Mouse (Mus musculus): ENCODE results near the gene Dda1.

Gene Dda1

DNA sequence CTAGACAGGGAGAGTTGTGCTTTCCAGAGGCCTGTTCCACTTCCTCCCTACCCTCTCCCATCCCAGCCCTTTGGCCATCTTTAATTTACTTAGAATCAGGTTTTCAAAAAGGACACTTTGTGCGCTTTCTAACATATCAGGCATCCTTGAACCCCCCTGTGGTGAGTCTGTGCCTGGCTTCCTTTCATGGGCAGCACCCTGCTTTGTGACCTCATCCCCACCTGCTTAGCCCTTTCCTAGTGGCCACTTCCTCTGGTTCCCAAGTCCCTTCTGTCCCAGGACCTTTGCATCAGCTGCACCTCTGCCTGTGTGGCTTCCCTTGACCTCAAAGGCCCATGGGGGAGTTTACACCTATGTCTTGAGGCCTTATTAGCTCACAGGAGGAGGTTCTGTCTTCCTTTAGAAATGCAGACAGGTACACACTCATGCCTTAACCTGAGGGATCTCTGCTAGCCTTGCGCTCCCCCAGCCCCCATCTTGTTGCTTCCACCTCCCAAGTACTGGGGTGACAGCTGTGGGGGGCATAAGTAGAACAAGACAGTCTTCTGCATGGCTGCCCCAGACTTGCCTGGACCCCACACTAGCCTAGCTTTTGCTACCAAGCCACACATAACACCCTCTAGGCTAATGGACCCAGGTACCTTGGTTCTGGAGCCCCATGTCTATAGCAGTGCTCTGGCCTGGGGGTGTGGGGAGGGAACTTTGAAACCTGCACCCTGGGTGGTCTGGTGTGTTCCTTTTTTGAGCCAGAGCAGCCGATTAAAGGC, 1.3 kb downstream of the Dda1 start:
- no peak for DNase-seq

- DNase-seq: no peak
Measured at GRCm38 (mm10) chr8:71470913-71471255, 1.9 kb downstream of the Dda1 start.

DNA sequence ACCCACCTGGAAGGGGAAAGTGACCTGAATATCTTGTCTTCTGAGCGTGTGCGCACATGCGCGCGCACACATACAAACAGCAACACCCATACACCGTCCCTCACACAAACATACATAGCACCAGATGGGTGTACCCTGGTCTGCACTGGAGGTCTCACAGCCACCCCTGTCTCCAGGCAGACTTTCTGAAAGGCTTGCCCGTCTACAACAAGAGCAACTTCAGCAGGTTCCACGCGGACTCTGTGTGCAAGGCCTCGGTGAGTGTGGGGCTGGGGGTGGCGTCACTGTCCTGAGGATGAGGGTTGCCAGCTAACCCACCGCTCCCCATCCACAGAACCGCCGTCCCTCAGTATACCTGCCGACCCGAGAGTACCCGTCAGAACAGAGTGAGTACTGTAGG, 2.9 kb downstream of the Dda1 start:
- no peak for DNase-seq

DNA sequence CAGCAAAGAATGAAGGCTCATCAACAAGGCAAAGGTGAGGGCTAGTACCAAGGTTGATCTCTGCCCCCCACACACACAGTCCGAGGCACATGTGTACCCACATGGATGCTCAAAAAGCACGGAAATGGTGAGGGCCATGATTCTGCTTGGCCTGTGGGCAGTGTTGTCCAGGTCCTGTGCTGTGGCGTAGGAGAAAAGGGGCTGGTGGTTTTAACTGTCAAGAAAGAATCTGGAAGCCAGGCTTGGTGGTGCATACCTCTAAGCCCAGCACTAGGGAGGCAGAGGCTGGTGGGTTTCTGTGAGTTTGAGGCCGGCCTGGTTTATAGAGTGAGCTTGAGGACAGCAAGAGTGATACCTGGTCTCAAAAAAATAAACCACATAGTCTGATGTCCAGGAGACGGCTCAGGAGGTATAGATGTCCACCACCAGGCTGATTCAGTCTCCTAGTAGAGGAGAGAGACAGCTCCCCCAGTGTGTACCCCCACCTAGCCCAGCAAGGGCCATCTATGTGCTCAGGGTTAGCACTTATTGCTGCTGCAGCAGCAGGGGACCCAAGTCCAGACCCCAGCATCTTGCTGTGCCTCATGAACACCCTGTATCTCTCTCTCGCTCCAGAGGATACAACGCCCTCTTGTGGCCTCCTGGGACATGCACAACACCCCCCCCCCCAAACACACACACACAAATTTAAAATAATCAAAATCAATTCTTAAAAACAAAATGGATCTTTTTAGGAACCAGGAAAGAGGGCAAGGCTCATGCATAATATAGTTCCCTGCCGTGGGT, 3.8 kb downstream of the Dda1 start:
- no peak for DNase-seq

DNA sequence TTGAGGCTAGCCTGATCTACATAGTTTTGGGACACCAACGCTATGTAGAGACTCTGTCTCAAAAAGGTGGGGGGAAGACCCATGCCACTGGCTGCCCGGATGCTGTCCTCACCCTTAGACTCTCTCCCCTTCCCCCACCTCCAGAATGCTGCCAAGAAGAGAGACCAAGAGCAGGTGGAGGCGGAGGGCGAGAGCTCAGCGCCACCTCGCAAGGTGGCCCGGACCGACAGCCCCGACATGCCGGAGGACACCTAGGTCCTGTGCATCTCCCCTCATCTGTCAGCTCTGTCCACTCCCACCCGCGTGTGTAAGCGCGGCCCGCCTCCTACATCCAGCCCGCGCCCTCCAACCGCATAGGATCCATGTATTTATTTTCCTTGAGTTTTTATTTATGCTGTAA, 5.3 kb downstream of the Dda1 start:
- DNase-seq: no peak

DNA sequence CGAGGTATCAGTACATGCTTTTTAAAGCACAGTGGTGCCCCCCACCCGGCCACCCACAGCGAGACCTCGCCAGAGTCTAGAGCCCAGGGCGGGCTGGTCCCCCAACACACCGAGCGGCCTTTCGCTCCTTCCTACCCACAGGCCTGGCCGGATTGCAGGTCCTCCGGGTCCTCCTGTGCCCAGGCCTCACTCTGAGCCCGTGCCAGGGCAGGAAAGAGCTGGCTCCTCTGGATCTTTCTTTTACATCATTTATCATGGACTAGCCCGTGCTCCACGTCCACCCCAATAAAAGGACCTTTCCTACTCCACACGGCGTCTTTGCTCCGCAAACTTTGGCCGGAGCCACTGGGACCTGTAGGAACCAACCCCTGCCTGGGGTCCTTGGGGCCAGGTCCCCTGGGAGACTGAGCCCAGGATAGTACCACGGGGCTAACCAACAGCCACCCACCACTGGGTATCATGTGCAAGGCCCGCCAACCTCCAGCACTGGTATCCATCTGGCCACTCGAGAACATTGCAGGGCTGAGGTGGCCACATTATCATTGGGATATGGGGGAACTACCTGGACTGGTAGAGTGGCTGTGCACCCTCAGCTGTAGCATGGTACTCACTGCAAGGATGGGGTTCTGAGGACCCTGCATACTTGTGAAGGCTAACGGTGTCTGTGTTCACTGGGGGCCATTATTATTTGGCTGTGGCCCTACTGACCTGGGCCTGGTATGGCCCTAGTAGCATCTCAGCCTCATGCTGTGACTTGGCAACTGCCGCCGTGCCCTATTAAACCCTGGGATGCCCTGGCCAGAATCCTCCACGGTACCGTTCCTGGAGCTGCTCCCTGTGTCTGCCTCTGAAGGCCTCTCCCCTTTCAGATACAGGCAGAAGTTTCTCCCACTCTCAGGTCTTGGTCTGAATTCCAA, 6.0 kb downstream of the Dda1 start:
- no peak for DNase-seq

DNA sequence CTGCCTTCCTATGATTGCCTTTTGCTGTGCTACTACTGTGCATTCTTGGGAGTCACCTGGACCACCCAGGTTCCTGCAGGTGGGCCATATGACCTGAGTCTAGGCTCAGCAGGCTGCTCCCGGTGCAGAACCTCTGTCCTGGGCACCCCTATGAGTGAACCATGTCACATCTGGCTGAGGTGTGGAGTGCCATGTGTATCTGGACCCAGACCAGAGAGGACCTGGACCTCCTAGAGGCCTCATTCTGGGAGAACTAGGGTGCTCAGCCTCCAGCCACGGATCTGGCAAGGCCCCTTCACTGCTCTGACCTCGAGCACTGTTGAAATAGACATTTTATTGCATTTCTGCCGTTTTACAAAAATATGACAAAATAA, 6.7 kb downstream of the Dda1 start:
- no peak for DNase-seq

DNA sequence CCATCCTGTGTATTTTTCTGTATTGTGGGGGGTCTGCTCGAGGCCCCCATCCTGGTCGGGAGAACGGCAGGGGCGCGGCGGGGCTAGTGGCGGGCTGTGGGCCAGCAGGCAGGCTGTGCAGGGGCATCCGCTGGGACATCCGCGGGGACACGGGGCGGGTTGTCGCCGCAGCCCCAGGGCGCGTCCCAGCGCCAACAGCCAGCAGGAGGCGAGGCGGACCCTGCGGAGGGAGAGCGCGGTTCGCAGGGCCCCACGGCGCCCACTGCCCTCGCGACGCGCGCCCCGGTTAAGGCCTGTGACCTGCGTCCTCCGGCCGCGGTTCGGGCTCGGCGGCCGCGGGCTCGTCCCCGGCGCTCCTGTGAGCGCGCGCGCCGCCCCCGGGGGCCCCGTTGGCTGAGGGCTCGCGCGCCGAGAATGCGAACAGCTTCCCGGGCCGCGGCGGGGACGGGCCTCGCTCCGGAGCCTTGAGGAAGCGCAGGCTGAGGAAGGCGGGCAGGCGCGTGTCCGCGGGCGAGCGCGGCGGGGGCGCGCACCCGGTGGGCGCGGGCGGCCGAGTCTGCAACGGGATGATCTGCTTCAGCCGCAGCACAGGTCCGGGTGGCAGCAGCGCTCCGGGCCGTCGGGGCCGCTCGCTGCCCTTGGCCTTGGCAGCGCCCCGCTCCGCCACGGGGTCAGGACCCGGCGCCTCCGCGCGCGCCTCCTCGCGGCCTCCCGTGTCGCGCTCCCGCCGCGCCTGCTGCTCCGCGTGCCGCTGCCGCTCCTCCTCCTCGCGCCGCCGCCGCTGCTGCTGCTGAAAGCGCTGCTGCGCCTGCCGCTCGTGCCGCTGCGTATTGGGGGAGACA, 7.3 kb downstream of the Dda1 start:
- peak; percentile 85 for DNase-seq

- no peak for DNase-seq
Measured at GRCm38 (mm10) chr8:71477196-71477845, 8.3 kb downstream of the Dda1 start.

DNA sequence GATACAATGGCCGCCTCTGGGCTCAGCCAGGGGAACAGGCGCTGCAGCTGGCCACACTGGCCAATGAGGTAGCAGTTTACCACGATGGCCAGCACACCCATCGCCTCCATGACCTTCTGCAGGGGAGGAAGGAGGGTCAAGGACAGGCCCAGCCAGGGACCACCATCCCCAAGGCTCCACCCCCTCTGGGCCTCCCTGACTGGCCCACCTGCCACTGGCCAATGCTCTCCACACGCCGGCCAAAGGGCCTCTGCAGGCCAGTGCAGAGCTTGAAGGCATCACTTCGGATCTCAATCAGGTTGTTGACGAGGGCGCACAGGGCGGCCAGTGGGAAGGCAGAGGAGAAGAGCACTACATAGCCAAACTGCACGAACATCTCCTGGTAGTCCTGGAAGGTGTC, 9.9 kb downstream of the Dda1 start:
- DNase-seq: no peak

DNA sequence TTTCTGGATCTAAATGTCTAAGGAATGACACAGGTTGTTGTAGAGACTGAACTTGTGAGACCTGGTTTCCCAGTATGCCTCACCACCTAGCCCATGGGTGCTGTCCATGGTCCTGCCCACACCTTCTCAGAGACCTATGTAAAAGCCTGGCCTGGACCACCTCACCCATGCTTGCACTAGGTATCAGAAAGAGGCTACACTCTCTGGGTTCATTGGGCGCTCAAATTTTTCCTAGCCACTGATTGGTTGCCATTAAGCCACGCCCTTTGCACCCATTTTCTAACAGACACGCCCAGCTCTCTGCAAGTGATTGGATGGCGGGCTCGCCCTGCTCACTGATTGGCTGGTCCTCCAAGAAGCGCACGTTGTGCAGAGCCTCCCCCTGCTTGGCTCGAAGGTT, 14.9 kb downstream of the Dda1 start:
- no peak for DNase-seq

DNA sequence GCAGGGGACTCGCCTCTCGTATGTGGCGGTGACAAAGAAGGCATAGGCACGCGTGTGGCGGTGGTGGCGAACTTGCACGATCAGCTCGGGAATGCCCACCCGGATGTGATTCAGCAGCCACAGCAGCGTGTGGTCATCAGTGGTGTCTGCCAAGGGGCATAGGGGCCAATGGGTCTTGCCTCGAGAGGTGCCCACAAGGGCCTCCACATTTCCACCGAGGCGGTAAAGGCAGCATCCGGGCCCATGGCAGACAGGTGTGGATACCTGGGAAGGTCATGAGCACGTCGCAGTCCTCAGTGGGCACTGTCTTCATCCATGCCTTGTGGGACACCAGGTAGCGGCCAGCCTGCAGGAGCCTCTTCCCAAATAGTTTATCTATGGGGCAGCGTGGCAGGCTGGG, 15.7 kb downstream of the Dda1 start:
- no peak for DNase-seq

DNA sequence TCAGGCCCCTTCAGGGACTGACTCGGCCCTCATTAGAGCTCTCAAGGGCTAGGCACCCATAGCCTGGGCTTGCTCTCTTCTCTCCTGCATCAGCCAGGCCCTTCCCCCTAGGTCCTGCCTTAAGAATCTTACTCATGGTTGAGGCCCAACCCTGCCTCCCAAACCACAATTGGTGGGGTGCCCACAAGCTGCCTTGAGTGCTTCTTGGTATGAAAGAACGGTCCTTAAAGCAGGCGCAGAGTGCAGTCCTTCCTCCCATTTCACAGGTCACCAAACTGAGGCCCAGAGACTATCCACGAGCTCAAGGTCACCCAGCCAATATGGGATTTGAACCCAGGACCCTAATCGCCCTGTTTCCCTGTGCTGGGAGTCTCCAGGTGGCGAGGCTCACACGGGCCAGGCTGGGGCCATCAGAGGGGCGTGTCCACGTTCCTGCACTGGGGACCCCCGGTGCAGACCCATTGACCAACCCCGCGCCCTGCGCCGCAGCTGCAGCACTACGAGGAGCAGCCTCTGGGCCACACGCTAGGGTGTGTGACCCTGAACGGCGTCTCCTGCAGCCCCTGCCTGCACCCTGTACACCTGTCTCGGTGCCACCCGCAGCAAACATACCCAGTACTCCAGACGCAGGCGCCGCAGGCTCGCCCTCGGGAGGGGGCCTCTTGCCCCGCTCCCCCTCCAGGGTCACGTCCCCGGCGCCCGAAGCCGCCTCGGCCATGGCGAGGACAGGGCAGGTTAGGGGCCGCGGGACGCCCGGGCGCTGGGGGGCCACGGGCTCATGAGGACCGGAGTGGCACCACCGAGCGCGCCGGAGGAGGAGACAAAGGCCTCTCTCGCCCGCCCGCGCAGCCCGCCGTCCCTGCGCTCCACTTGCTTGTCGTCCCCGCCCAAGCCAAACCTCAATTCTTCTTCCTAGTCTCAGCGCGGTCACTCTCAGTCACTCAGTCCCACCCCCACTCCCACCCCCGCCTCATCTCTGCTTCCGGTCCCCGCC, 16.4 kb downstream of the Dda1 start, which contains the start of gene Ano8:
Gene Ano8, minus strand, starts transcription at position 822 of the 994 bp plus-strand sequence.
- DNase-seq: peak; percentile 90

GRCm38 (mm10) chr8:71486136-71486529, 17.1 kb downstream of the Dda1 start:
- DNase-seq: no peak

- peak; percentile 84 for DNase-seq
Measured at GRCm38 (mm10) chr8:71487691-71488445, 18.9 kb downstream of the Dda1 start, which contains the start of gene Gtpbp3. Gtpbp3 (plus strand) TSS chr8:71488103.

DNA sequence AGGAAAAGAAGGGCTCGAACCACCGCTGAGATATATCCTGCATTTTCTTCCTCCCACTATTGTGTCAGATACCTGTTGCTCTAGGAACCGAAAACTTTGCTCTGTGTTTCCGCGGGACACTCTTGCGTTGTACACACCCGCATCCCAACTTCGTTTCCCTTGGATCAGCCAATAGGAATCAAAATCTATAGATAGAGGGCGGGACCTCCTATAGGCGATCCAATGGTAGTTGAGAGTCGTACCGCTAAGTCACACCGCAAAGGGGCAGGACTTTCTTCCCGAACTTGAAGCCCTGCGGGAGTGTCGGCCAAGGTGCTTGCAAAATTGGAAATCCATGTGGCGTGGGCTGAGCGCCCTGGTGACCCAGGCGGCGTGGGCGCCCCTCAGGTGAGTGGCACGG, 19.5 kb downstream of the Dda1 start:
- DNase-seq: peak; percentile 82

GRCm38 (mm10) chr8:71495039-71495438, 26.0 kb downstream of the Dda1 start:
- DNase-seq: peak; percentile 77

- DNase-seq: no peak
Measured at GRCm38 (mm10) chr8:71495811-71496210, 26.8 kb downstream of the Dda1 start.

DNA sequence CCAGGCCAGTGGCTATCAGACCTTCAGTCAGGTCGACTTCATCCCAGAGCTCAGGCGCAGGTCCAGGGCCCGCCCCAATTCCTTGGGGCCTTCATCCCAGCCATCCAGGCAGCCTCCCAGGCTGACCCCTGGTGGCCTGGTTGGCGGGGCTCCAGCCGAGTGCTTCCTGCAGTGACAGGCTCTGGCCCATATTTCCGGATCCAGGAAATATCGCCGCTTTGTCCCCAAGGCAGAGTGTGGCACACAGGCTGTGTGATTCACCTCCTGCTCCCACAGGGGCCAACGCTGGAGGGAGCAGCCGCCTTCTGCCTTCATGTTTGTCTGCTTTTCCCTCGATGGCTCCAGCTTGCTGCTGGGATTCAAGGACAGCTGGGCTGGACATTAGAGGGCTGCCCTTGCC, 27.5 kb downstream of the Dda1 start:
- DNase-seq: no peak
